Mouse (Mus musculus): ENCODE measurements around the gene Rap2a. TPM values are rescaled to one million over a fixed set of nuclear protein-coding genes. Genes with fewer than 3 reads are reported as not detected.

Gene Rap2a
- total and polyA plus RNA-seq, 3 experiments, result 1.3 to 1.5 (median 1.4) TPM

DNA sequence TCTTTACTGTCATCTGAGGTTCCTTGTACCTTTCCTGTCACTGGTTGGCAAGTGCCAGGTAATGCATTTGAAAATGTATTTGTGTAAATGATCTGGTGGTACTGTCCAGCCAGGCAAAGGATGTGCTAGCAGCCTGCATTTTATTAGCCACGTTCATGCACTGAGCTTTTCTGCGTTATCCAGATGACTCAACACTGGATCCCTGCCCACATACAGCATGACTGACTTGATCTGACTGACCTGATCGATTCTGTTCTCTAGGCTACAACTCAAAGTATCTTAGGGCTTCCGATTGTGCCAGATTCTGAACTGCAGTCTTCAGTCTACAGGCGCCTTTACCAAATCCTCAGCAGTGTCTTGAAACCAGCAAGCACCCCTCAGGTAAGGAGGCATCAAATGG lies 40.5 kb downstream of the Rap2a start:
- no peaks in the 10 kb centered on the region for H3K27me3 ChIP-seq (replicated peaks)
- DNase-seq (ENCODE audit: extremely low read depth), result no peak
- no peaks in the 10 kb centered on the region for H3K4me1 ChIP-seq (ENCODE audit: control insufficient read depth in 1 of 2, insufficient read depth in 2 of 2)
- in situ Hi-C loops (cut with MboI; ENCODE audit: low pct_ligation_motif_present, low pct_unique_long_range_greater_than_20kb, low sequenced_read_pairs) (no loop called here), dilution Hi-C loops (cut with MboI; ENCODE audit: extremely low pct_ligation_motif_present, extremely low pct_unique_long_range_greater_than_20kb, low sequenced_read_pairs) (no loop called here)
- TF ChIP-seq EP300 (IDR thresholded peaks at IDR 0.05; ENCODE audit: low read length) (no peak), RAD21 (IDR thresholded peaks at IDR 0.05; ENCODE audit: low read depth, low read length) (no peak), POLR2A (IDR thresholded peaks at IDR 0.05; ENCODE audit: low read depth, low read length) (no peak), MAFK (IDR thresholded peaks at IDR 0.05; ENCODE audit: insufficient replicate concordance, low read length) (no peak), MYC (IDR thresholded peaks at IDR 0.05; ENCODE audit: low read depth, low read length) (no peak), MEF2A (IDR thresholded peaks at IDR 0.05; ENCODE audit: borderline replicate concordance, low read depth, low read length) (no peak), USF1 (IDR thresholded peaks at IDR 0.05; ENCODE audit: low read depth, low read length) (no peak), ZMIZ1 (IDR thresholded peaks at IDR 0.05; ENCODE audit: low read depth, low read length) (no peak), MXI1 (IDR thresholded peaks at IDR 0.05; ENCODE audit: low read depth, low read length) (no peak), SIN3A (IDR thresholded peaks at IDR 0.05; ENCODE audit: low read length) (no peak), E2F4 (IDR thresholded peaks at IDR 0.05; ENCODE audit: insufficient replicate concordance, low read depth, low read length) (no peak), ZKSCAN1 (IDR thresholded peaks at IDR 0.05; ENCODE audit: borderline replicate concordance, low read depth, low read length) (no peak), USF2 (conservative IDR thresholded peaks at IDR 0.05; ENCODE audit: low read depth, low read length) (no peak), IRF4 (IDR thresholded peaks at IDR 0.05; ENCODE audit: low read depth, low read length) (no peak), TCF12 (IDR thresholded peaks at IDR 0.05; ENCODE audit: low read depth, low read length) (no peak), NELFE (IDR thresholded peaks at IDR 0.05; ENCODE audit: low read depth, low read length) (no peak), NRF1 (IDR thresholded peaks at IDR 0.05; ENCODE audit: low read depth, low read length) (no peak), ZC3H11A (IDR thresholded peaks at IDR 0.05; ENCODE audit: low read depth, low read length) (no peak), PAX5 (IDR thresholded peaks at IDR 0.05; ENCODE audit: low read length) (no peak), POLR2AphosphoS2 (IDR thresholded peaks at IDR 0.05; ENCODE audit: low read depth, low read length) (no peak)
- no peak overlapping the region for H3K9ac ChIP-seq (ENCODE audit: insufficient read depth, low read depth)
- no peaks in the 10 kb centered on the region for H3K79me2 ChIP-seq (replicated peaks; ENCODE audit: control insufficient read depth, extremely low read depth, insufficient read depth, poor library complexity, severe bottlenecking)
- H3K9me3 ChIP-seq (replicated peaks; ENCODE audit: low read length), result no peaks in the 10 kb centered on the region
- H3K4me3 ChIP-seq (replicated peaks in 1 of 3; ENCODE audit: low read depth in 2 of 3, low read length in 2 of 3, poor library complexity in 1 of 3), result no peak overlapping the region
- H3K4me2 ChIP-seq (ENCODE audit: insufficient read depth, low read depth, poor library complexity, severe bottlenecking), result no peak overlapping the region
- no peaks in the 10 kb centered on the region for H3K36me3 ChIP-seq (replicated peaks in 1 of 2; ENCODE audit: control insufficient read depth in 1 of 2, insufficient read depth in 1 of 2, low read length in 1 of 2)
- no peak overlapping the region for H3K27ac ChIP-seq (ENCODE audit: insufficient read depth, low read depth)

DNA sequence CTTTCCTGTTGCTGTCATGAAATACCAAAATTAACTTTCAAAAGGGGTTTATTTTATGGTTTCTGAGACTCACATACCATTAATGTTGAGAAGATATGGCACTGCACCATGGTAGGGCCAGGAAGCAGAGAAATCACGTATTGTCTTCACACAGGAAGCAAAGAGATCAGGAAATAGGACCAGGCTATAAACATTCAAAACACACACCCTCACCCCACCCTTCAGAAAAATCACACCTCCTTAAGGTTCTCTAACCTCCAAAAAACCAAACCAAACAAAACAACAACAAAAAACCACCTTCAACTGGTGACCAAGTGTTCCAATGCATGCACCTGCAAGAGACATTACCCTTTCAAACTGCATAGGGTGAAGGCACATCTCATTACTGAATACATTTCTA lies 41.7 kb downstream of the Rap2a start:
- no peak for DNase-seq (ENCODE audit: extremely low read depth)
- Histone ChIP-seq H3K27me3 (replicated peaks) (no peaks in the 10 kb centered on the region), H3K9me3 (replicated peaks; ENCODE audit: low read length) (no peaks in the 10 kb centered on the region), H3K9ac (ENCODE audit: insufficient read depth, low read depth) (no peak overlapping the region), H3K4me3 (replicated peaks in 1 of 3; ENCODE audit: low read depth in 2 of 3, low read length in 2 of 3, poor library complexity in 1 of 3) (no peak overlapping the region), H3K4me1 (ENCODE audit: control insufficient read depth in 1 of 2, insufficient read depth in 2 of 2) (no peaks in the 10 kb centered on the region), H3K4me2 (ENCODE audit: insufficient read depth, low read depth, poor library complexity, severe bottlenecking) (no peak overlapping the region), H3K79me2 (replicated peaks; ENCODE audit: control insufficient read depth, extremely low read depth, insufficient read depth, poor library complexity, severe bottlenecking) (no peaks in the 10 kb centered on the region), H3K27ac (ENCODE audit: insufficient read depth, low read depth) (no peak overlapping the region), H3K36me3 (replicated peaks in 1 of 2; ENCODE audit: control insufficient read depth in 1 of 2, insufficient read depth in 1 of 2, low read length in 1 of 2) (no peaks in the 10 kb centered on the region)
- TF ChIP-seq MAX (IDR thresholded peaks at IDR 0.05; ENCODE audit: low read length) (no peak), NELFE (IDR thresholded peaks at IDR 0.05; ENCODE audit: low read depth, low read length) (no peak), JUN (IDR thresholded peaks at IDR 0.05; ENCODE audit: insufficient read depth, low read depth, low read length) (no peak), ZC3H11A (IDR thresholded peaks at IDR 0.05; ENCODE audit: low read depth, low read length) (no peak), JUND (conservative IDR thresholded peaks at IDR 0.05; ENCODE audit: low read depth, low read length) (no peak), SIN3A (IDR thresholded peaks at IDR 0.05; ENCODE audit: low read length) (no peak), ZNF384 (IDR thresholded peaks at IDR 0.05; ENCODE audit: low read depth, low read length) (no peak), MXI1 (IDR thresholded peaks at IDR 0.05; ENCODE audit: low read depth, low read length) (no peak), TCF12 (IDR thresholded peaks at IDR 0.05; ENCODE audit: low read depth, low read length) (no peak), MEF2A (IDR thresholded peaks at IDR 0.05; ENCODE audit: borderline replicate concordance, low read depth, low read length) (no peak), TBP (conservative IDR thresholded peaks at IDR 0.05; ENCODE audit: low read depth, low read length) (no peak), MAFK (IDR thresholded peaks at IDR 0.05; ENCODE audit: insufficient replicate concordance, low read length) (no peak), MAZ (IDR thresholded peaks at IDR 0.05; ENCODE audit: low read depth, low read length) (no peak), CTCF (conservative IDR thresholded peaks at IDR 0.05 in 1 of 2, IDR thresholded peaks at IDR 0.05 in 1 of 2; ENCODE audit: low read depth in 2 of 2, low read length in 2 of 2) (no peak), POLR2AphosphoS2 (IDR thresholded peaks at IDR 0.05; ENCODE audit: low read depth, low read length) (no peak), POLR2A (IDR thresholded peaks at IDR 0.05; ENCODE audit: low read depth, low read length) (no peak)
- dilution Hi-C loops (cut with MboI; ENCODE audit: extremely low pct_ligation_motif_present, extremely low pct_unique_long_range_greater_than_20kb, low sequenced_read_pairs), result no loop called here
- in situ Hi-C loops (cut with MboI; ENCODE audit: low pct_ligation_motif_present, low pct_unique_long_range_greater_than_20kb, low sequenced_read_pairs), result no loop called here

All from CH12.LX (cell line).